Mouse (Mus musculus) hindbrain, embryonic 10.5 days (tissue): Measurements from ENCODE around the gene Pik3r2. TPM values are rescaled to one million over a fixed set of nuclear protein-coding genes. Genes with fewer than 3 reads are reported as not detected.

Experiments used
- DNase-seq: peaks from one replicate; pipeline ENCODE4 v3.0.0-alpha.2; 2017; ENCODE audit warnings: low spot score
- H3K27ac ChIP-seq: fragments of 300-500 bp; sonication (generic); 2 replicates; pipeline ENCODE4 v1.5.1; 2016; ENCODE audit warnings: mild to moderate bottlenecking, moderate library complexity
- H3K27me3 ChIP-seq: fragments of 300-500 bp; sonication (generic); 2 replicates; pipeline ENCODE4 v1.6.1; 2016; ENCODE audit warnings: mild to moderate bottlenecking; ENCODE audit not compliant: poor library complexity, insufficient read depth, severe bottlenecking
- H3K36me3 ChIP-seq: fragments of 300-500 bp; sonication (generic); 2 replicates; pipeline ENCODE4 v1.6.1; 2016; ENCODE audit warnings: mild to moderate bottlenecking, moderate library complexity
- H3K4me1 ChIP-seq: fragments of 300-500 bp; sonication (generic); replicated peaks from 2 replicates; pipeline ENCODE4 v1.6.1; 2016; ENCODE audit warnings: mild to moderate bottlenecking
- H3K4me3 ChIP-seq: fragments of 300-500 bp; sonication (generic); 2 replicates; pipeline ENCODE4 v1.5.1; 2016; ENCODE audit warnings: mild to moderate bottlenecking, moderate library complexity
- H3K9me3 ChIP-seq: fragments of 300-500 bp; sonication (generic); 2 replicates; pipeline ENCODE4 v1.6.1; 2016; ENCODE audit warnings: mild to moderate bottlenecking, moderate library complexity
- WGBS: fragments of 180-500 bp; shearing (Covaris S2); methylation state at CpG from one replicate; pipeline ENCODE4 v1.1.7; 2016; 5-methylcytosine and 5-hydroxymethylcytosine counted together
- polyA plus RNA-seq: library from polyadenylated mRNA; unstranded; fragments of >200 nt; fragmentation: Nextera tagmentation; extraction: Ambion mirVana; gene quantifications from 2 replicates; pipeline ENCODE4 v1.2.1, GENCODE M21; 2016

The Pik3r2 gene
- polyA plus RNA-seq, 1 experiment from 2014 or later = 82.1 TPM

DNA sequence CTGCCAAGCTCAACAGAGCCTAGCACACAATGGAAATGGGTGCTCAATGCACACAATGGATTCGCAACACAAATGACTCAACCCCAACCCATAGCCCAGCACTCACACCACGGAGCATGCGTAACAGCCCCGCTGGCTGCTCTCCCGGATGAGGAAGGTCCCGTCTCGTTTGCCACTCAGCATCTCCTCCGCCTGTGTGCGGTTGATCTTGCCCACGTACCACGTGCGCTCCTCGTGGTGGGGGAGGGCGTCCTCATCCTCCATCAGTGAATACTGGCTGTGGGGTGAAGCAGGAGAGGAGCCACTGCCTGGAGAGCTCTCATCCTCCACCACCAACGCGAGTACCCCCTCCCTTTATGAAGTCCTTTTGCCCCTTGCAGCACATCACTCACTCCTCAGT is 7.6 kb downstream of the Pik3r2 start:
- Histone ChIP-seq H3K4me3 (no peak overlapping the region), H3K27ac (no peak overlapping the region), H3K4me1 (peaks cover 57% of the 10 kb centered on the region), H3K36me3 (peaks cover 70% of the 10 kb centered on the region), H3K9me3 (no peaks in the 10 kb centered on the region), H3K27me3 (peaks cover 34% of the 10 kb centered on the region)
- WGBS = 87% methylated on average over 16 of the region's 16 CpGs
- DNase-seq = no peak

DNA sequence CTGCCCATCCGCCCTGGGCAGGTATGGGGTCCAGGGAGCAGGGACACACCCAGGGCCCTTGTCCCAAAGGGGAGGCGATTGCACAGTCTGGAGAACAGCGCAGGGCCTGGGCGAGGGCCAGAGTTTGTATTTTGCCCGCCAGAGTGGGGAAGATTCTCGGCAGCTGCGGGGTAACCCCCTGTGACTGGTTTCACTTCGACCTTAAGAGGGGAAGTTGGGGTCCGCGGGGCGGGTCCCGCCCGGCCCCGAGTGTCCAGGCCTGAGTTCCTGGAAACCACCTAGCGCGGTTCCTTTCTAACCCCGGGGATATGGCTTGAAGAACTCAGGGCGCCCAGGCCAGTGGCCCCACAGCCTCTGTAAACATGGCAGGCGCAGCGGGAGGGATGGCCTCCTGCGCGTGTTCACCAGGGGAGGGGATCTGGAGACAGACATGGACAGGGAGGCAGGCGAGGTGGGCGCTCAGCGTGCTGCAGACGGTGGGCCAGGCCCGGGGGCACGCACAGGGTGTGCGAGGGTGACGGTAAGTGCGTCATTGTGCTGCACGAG is 8.2 kb downstream of the Pik3r2 start:
- peaks cover 34% of the 10 kb centered on the region for H3K27me3 ChIP-seq
- H3K9me3 ChIP-seq = no peaks in the 10 kb centered on the region
- H3K4me1 ChIP-seq = peaks cover 51% of the 10 kb centered on the region
- H3K36me3 ChIP-seq = peaks cover 68% of the 10 kb centered on the region
- no peak overlapping the region for H3K27ac ChIP-seq
- H3K4me3 ChIP-seq = no peak overlapping the region
- 94% methylated on average over 32 of the region's 32 CpGs for WGBS
- DNase-seq = no peak

- DNase-seq = no peak
- Histone ChIP-seq H3K4me1 (peaks cover 50% of the 10 kb centered on the region), H3K36me3 (peaks cover 60% of the 10 kb centered on the region), H3K4me3 (no peak overlapping the region), H3K27ac (no peak overlapping the region), H3K9me3 (no peaks in the 10 kb centered on the region), H3K27me3 (peaks cover 34% of the 10 kb centered on the region)
- 80% methylated on average over 6 of the region's 6 CpGs for WGBS
Measured at GRCm38 (mm10) chr8:70767503-70767902, 9.0 kb downstream of the Pik3r2 start.

GRCm38 (mm10) chr8:70766571-70767440 is 9.7 kb downstream of the Pik3r2 start:
- peak; percentile 66 for DNase-seq
- WGBS = 8% methylated on average over 21 of the region's 21 CpGs
- H3K4me3 ChIP-seq = peak overlapping the region; percentile 50
- peak overlapping the region; percentile 77 for H3K27ac ChIP-seq
- peaks cover 53% of the 10 kb centered on the region for H3K36me3 ChIP-seq
- H3K27me3 ChIP-seq = peaks cover 34% of the 10 kb centered on the region
- H3K9me3 ChIP-seq = no peaks in the 10 kb centered on the region
- H3K4me1 ChIP-seq = peaks cover 50% of the 10 kb centered on the region

- WGBS = 2% methylated on average over 34 of the region's 34 CpGs
- Histone ChIP-seq H3K9me3 (no peaks in the 10 kb centered on the region), H3K27ac (peak overlapping the region; percentile 77), H3K4me3 (peak overlapping the region; percentile 50), H3K4me1 (peaks cover 57% of the 10 kb centered on the region), H3K36me3 (peaks cover 45% of the 10 kb centered on the region), H3K27me3 (peaks cover 34% of the 10 kb centered on the region)
- DNase-seq = peak; percentile 56
Measured at GRCm38 (mm10) chr8:70765838-70766570, 10.5 kb downstream of the Pik3r2 start.

DNA sequence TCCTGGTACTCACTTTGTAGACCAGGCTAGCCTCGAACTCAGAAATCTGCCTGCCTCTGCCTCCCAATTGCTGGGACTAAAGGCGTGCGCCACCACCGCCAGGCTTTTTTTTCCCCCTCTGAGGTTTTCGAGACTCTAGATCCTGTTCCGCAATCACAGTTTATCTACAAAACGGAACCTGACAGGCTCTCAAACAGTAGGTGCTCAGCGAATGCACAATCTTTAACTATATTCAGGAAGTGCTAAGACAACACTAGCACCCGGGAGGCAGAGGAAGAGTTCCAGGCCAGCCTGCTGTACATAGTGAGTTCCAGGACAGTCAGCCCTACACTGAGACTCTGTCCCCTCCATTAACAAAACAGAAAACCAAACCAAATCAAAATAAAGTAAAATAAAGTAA is 11.2 kb downstream of the Pik3r2 start:
- H3K27me3 ChIP-seq = peaks cover 31% of the 10 kb centered on the region
- H3K4me1 ChIP-seq = peaks cover 61% of the 10 kb centered on the region
- WGBS = 81% methylated on average over 9 of the region's 9 CpGs
- no peak for DNase-seq
- H3K9me3 ChIP-seq = no peaks in the 10 kb centered on the region
- peaks cover 38% of the 10 kb centered on the region for H3K36me3 ChIP-seq
- H3K27ac ChIP-seq = no peak overlapping the region
- peak overlapping the region; percentile 50 for H3K4me3 ChIP-seq

DNA sequence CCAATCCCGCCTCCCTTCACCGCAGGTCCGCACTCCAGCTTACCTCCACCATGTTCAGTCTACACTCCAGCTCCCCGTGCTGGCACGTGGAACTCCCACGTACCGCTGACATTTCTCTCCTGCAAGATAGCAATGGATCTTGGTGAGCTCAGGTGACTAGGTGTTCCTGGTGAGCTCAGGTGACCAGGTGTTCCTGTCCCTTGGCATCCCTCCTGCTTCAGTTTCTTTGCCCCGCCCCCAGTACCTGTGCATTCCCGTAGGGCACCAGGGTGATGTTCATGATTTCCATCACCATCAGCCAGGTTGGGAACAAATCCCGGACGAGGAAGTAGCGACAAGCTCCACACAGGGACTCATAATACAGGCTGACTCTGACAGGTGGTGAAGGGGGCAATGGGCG is 11.8 kb downstream of the Pik3r2 start:
- Histone ChIP-seq H3K27ac (no peak overlapping the region), H3K4me3 (no peak overlapping the region), H3K9me3 (no peaks in the 10 kb centered on the region), H3K36me3 (peaks cover 32% of the 10 kb centered on the region), H3K27me3 (peaks cover 31% of the 10 kb centered on the region), H3K4me1 (peaks cover 65% of the 10 kb centered on the region)
- 94% methylated on average over 13 of the region's 13 CpGs for WGBS
- DNase-seq = no peak

DNA sequence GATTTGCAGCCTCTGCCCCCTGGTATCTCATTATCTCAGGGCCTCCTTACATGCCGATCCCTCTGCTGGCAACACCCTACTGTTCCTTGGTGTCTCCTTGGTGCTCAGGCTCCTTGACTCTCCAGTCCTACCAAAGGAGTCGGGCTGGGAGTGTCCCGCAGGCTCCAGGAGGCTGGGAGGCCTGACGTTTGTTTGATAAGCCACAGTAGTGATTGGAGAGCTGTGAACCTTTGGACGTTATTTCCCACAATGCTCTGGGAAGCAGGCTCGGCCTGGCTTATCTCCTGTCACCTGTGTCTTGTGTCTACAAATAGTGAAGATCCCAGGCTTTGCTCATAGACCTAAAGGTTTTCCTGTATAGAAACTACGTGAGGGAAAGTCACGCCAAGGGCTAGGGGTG is 12.5 kb downstream of the Pik3r2 start:
- DNase-seq = no peak
- 86% methylated on average over 8 of the region's 8 CpGs for WGBS
- Histone ChIP-seq H3K4me3 (no peak overlapping the region), H3K27ac (no peak overlapping the region; the same call in 1 of the 2 replicates), H3K9me3 (no peaks in the 10 kb centered on the region), H3K4me1 (peaks cover 65% of the 10 kb centered on the region), H3K36me3 (peaks cover 25% of the 10 kb centered on the region), H3K27me3 (peaks cover 31% of the 10 kb centered on the region)

DNA sequence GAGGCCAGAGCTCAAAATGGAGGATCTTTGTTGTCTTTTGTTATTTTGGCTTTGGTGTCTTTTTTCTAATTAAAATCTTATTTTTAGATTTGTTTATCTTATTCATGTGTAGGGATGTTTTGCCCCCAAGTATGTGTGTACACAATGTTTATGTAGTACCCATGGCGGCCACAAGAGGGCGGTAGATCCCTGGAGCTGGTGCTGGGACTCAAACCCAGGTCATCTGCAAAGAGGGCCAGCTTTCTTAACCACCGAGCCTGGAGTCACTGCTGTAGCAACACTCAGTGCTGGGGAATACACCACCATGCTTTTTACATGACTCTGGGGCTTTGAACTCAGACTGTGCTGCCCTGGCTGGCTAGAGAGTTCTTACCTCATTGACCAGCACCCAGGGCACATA is 13.2 kb downstream of the Pik3r2 start:
- Histone ChIP-seq H3K4me3 (no peak overlapping the region), H3K36me3 (peaks cover 23% of the 10 kb centered on the region), H3K27ac (no peak overlapping the region; the same call in 1 of the 2 replicates), H3K9me3 (no peaks in the 10 kb centered on the region), H3K4me1 (peaks cover 66% of the 10 kb centered on the region), H3K27me3 (peaks cover 27% of the 10 kb centered on the region)
- peak; percentile 69 for DNase-seq
- 6% methylated on average over 3 of the region's 3 CpGs for WGBS

- Histone ChIP-seq H3K9me3 (no peaks in the 10 kb centered on the region), H3K4me3 (no peak overlapping the region), H3K27ac (no peak overlapping the region), H3K4me1 (peaks cover 67% of the 10 kb centered on the region), H3K27me3 (peaks cover 15% of the 10 kb centered on the region), H3K36me3 (peaks cover 25% of the 10 kb centered on the region)
- whole genome bisulfite sequencing = 91% methylated on average over 1 of the region's 1 CpGs
- DNase-seq = no peak
Measured at GRCm38 (mm10) chr8:70762118-70762517, 14.4 kb downstream of the Pik3r2 start.

DNA sequence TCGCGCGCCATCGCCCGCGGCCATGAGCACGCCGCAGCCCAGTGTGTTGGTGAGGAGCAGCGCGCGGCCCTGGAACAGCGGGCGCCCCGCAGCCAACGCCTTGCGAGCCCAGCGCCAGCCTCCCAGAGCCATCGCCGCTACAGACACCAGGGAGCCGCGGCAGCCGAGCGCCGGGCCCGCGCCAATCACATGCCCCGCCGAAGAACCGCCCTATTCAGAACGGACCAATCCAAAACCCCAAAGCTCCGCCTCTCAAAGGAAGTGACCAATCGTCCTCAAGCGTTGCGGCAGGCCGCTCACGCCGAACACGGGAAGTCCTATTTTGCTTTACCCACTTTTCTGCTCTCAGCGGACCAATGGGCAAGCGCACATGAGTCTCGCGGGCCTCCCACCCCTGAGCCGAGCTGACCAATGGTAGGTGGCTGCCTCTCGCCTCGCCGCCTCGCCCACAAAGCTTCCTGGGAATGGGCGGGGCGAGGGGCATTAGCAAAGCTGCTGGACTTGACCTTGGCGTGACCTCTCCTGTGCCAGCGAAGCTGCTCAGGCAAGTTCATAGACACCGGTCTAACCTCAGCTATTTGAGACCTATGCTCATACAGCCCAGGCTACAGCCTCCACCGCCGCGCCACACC is 15.6 kb downstream of the Pik3r2 start, which contains the start of gene Mpv17l2:
Mpv17l2 (minus strand) TSS at position 172 of the 632 bp plus-strand sequence.
- peaks cover 56% of the 10 kb centered on the region for H3K4me1 ChIP-seq
- WGBS = under 1% methylated on average over 55 of the region's 55 CpGs

DNA sequence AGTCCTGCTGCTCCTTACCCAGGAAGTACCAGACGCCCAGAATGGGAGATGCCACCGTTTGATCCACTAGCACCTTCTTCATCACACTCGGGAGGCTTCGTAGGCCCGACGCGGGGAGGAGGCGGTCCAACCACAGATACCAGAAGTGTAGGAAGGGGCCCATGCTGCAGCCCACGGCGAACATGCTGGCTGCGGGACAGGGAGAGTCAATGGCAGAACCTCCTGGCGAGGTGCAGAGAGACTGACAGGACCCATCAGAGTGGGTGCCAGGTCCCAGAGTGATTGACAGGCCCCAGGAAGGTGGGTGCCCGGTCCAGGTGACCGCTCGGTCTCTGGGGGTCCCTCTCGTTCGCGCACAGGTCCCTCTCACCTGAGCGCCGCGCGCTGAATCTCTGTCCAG is 16.2 kb downstream of the Pik3r2 start:
- peak overlapping the region; percentile 81 for H3K4me3 ChIP-seq
- H3K36me3 ChIP-seq = peaks cover 36% of the 10 kb centered on the region
- H3K27ac ChIP-seq = peak overlapping the region; percentile 86
- H3K27me3 ChIP-seq = peaks cover 14% of the 10 kb centered on the region
- H3K9me3 ChIP-seq = no peaks in the 10 kb centered on the region
- H3K4me1 ChIP-seq = peaks cover 56% of the 10 kb centered on the region
- 2% methylated on average over 22 of the region's 22 CpGs for WGBS
- DNase-seq = no peak

More for the DNA sequence above, 15.6 kb downstream of the Pik3r2 start, which contains the start of gene Mpv17l2:
- H3K27me3 ChIP-seq = peaks cover 12% of the 10 kb centered on the region
- DNase-seq = peak; percentile 98
- H3K36me3 ChIP-seq = peaks cover 36% of the 10 kb centered on the region
- H3K4me3 ChIP-seq = peak within 1 kb of the TSS; percentile 81
- peak within 1 kb of the TSS; percentile 86 for H3K27ac ChIP-seq
- H3K9me3 ChIP-seq = no peaks in the 10 kb centered on the region
